Mouse (Mus musculus) inflammation-experienced regulatory T-cells, adult 16 weeks (primary cell): ENCODE measurements around the gene Gmeb2. TPM values are rescaled to one million over a fixed set of nuclear protein-coding genes. Genes with fewer than 3 reads are reported as not detected.

Source experiments
- polyA plus RNA-seq: library from polyadenylated mRNA; unstranded; fragments of 100-300 nt; shearing (Covaris generic); gene quantifications from one replicate; pipeline ENCODE4 v1.2.1, GENCODE M21; 2017

Gene Gmeb2
- 10.9 TPM for polyA plus RNA-seq

DNA sequence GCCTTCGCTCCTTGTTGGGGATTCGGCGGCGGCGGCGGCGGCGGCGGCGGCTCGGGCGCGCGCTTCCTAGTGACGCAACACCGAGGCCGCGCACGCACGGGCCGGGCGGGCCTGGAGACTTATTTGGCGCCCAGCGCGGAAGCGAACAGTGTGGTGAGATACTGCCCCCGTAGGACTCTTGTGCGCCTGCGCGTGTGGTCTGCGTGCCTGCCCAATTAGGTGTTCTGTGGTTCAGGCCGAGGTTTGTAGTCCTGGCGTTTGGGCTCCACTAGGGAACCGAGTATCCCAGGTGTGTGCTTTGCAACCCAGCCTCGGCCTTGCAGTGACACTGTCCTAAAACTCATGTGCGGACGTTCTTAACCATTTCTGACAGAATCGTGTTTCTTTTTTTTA lies at the start of gene Gmeb2:
Gene Gmeb2 (minus strand): TSS at position 78 of the 393 bp plus-strand sequence.

DNA sequence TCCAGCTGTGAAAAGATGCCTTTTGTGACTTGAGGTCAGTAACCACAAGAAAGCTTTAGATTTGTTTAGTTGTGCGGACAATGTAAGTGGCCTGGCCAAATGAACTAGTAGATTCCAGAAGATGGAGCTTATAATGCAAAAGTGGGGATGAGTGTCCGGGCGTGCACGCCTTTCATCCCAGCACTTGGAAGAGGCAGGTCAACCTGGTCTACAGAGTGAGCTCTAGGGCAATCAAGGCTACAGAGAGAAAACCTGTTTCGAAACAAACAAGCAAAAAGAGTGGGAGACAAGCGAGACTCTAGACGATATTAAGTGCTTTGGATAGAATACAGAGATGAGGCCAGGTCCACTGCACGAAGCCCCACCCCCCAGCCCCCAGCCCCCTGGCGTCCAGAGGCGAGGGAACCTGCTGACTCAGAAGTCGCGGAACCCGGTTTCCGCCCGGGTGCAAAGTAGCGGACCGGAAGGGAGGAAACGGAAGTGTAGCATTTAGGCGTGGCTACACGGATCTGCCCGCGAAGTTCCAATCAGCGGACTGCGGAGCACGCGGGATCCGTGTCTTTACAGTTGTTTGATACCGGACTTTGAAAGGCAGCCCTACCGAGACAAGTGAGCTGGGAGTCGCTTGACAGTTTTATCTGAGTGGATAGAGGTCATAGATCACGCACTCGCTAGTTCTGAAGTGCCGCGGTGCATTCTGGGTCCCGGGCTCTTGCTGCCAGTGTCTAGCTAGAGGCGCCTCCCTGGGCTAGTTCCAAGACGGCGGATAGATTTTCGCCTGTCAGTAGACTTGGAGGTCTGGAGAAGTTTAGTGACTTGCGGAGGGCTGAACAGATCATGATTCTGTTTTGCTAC lies 31.6 kb upstream of the Gmeb2 start, which contains the start of gene Rtel1:
Gene Rtel1 (plus strand): TSS at position 492 of the 855 bp plus-strand sequence.

DNA sequence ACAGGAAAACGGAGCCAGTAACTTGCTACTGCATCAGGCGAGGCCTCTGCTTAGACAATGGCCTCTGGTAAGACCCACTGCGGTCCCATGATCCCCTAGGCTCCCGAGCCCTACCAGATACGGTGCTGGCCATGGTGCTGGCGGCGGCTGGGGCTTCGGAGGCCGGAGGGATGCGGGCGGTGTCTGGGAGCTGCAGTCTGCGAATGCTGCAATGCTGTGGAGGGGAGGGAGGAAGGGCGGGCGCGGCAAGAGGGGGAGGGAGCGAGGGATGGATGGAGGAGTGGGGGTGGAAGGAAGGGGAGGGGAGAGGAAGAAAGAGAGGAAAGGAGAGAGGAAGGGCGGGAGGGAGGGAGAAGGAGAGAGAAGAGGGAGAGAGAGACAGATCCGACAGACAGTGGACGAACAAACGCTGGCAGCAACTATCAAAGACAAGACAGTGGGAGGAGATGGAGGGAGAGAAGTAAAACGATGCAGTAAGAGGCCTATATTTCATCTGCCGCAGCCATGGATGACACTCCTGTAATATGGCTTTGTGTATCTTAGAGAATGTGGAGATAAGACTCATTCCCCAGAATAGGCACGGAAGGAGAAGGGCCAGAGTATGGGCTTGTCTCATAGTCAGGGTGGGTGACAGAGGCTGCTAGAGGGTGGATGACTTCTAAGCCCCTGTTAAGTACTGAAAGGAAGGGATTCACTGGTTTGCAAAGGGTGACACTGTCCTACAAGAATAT lies 26.4 kb upstream of the Gmeb2 start, which contains the start of gene Stmn3:
Gene Stmn3 (minus strand): TSS at position 421 of the 731 bp plus-strand sequence.

DNA sequence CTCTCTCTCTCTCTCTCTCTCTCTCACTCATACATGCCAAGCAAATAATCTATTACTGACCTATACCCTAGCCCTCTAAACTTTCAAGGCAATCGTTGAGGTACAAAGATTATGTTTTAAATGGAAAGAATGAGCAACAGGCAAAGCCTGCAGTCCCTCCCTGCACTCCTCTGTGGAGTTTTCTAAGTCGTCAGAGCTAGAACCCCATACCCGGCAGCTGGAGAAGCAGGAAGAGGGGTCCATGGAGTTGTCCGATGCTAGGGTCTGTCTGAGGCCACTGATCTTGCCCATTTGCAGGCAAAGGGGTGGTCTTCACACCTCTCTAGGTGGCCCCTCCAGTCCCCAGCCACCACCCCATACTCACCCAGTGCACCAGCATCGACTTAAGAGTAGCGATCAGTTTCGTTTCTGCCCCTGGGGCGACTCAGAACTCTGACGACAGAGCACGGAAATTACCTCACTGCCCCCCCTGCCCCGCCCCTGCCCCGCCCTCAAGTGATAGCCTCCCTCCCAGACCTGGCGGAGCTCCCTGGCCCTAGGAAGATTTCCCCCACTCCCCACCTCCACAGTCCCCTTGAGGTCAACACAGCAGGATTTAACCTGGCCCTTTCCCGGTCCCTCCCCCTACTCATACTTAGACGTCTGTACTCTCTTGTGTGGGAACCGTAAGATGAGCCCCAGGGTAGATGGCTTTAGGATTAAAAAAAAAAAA lies 46.1 kb downstream of the Gmeb2 start, which contains the start of gene Helz2:
Gene Helz2 (minus strand): TSS at position 426 of the 712 bp plus-strand sequence.

DNA sequence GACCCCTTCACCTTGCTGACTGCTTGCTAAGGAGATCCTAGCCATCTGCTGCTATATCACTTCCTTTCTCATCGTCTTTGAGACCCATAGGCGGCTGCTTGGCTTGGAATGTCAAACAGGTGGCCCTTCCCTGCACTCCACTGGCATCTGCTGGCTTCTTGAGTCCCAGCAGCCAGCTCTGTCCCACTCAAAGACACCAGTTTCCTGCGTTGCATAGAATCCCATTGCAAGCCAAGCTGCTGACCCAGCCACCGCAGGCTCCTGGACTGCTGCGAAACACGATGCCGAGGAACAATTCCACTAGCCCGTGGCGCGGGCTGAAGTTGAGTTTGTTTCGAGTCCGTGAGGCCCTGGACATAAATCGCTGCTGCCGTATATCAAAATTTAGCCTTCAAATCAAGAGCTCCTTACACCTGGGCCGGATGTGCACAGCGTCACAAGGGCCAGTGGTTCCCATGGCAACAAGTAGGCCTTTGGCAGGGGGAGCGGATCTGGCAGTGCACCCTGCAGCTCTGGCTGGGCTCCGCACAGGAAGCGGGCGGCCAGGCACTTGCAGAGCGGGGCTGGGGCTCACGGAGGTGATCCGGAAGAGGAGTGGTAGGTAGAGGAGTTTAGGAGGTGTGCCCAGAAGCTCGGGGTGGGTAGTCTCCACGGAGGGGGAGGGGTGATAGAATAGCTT lies 68.2 kb downstream of the Gmeb2 start, which contains the start of gene Fndc11:
Gene Fndc11 (plus strand): TSS at position 476 of the 679 bp plus-strand sequence.

DNA sequence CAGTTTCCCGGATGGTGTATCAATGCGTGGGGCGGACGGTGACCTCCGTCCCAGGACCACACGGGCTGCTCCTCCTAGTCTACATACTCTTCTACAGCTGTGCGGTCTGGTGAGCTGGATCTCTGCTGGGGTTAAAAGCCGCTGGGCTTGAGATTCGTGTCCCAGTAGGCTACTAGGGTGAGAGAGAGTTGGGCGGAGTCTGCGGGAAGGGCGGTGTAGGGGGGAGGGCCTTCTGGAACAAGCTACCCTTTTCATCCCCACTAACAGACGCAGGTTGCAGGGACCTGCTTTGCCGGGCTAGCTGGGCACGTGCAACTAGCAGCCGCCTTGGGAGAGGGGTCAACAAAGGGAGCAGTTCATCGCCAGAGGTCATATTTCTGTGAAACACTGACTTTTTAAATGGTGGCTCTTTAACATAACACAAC lies 74.8 kb downstream of the Gmeb2 start, which contains the start of gene Srms:
Gene Srms (minus strand): TSS at position 165 of the 425 bp plus-strand sequence.

DNA sequence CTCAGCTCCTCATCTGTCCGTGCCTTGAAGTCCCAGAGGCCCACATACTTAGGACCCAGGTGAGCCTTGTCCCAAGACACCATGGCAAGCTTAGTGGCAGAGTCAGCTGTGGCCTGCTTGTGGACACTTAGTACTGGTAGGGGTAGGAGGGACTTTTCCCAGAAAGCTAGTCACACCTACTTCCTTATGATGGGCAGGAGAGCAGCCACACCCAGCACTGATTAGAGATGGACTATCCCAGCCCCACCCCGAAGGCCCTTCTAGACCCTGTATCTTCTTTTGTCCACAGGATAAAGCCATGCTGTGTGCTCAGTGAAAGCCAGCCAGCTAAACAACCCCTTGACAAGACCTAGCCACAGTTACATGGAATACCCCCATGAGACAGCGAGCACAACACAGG lies 85.4 kb downstream of the Gmeb2 start, which contains the start of gene Ptk6:
Gene Ptk6 (minus strand): TSS at position 368 of the 400 bp plus-strand sequence.

Other genes starting within 250 kb of the Gmeb2 start
- gene Chrna4, start 244.5 kb downstream of the Gmeb2 start, polyA plus RNA-seq, result not detected
- gene Kcnq2, start 152.7 kb downstream of the Gmeb2 start, polyA plus RNA-seq, result not detected
- gene Eef1a2, start 131.0 kb downstream of the Gmeb2 start, polyA plus RNA-seq, result not detected
- gene Ppdpf, start 100.8 kb downstream of the Gmeb2 start, polyA plus RNA-seq, result 287 TPM
- gene Ptk6, start 85.2 kb downstream of the Gmeb2 start, polyA plus RNA-seq, result not detected
- gene Srms, start 74.8 kb downstream of the Gmeb2 start, polyA plus RNA-seq, result 1.00 TPM
- 0.68 TPM for gene Fndc11, start 68.0 kb downstream of the Gmeb2 start, polyA plus RNA-seq
- 16.5 TPM for gene Helz2, start 46.0 kb downstream of the Gmeb2 start, polyA plus RNA-seq
- gene Stmn3, start 26.5 kb upstream of the Gmeb2 start, polyA plus RNA-seq, result not detected
- 78.0 TPM for gene Rtel1, start 31.7 kb upstream of the Gmeb2 start, polyA plus RNA-seq
- 114 TPM for gene Zgpat, start 76.9 kb upstream of the Gmeb2 start, polyA plus RNA-seq
- 169 TPM for gene Arfrp1, start 77.4 kb upstream of the Gmeb2 start, polyA plus RNA-seq
- gene Lime1, start 92.0 kb upstream of the Gmeb2 start, polyA plus RNA-seq, result 343 TPM
- gene Zbtb46, start 171.4 kb upstream of the Gmeb2 start, polyA plus RNA-seq, result 1.9 TPM
- not detected for gene Abhd16b, start 205.2 kb upstream of the Gmeb2 start, polyA plus RNA-seq
- 93.7 TPM for gene Tpd52l2, start 209.1 kb upstream of the Gmeb2 start, polyA plus RNA-seq
- gene Dnajc5, start 232.4 kb upstream of the Gmeb2 start, polyA plus RNA-seq, result 122 TPM